Mouse (Mus musculus) CH12.LX (cell line): ENCODE results near the gene Insrr. TPM values are rescaled to one million over a fixed set of nuclear protein-coding genes. Genes with fewer than 3 reads are reported as not detected.

Source experiments
- DNase-seq: peaks from one replicate; pipeline ENCODE4 v3.0.0-alpha.2; 2013; ENCODE audit errors: extremely low read depth
- H3K27ac ChIP-seq: 2 replicates; pipeline ENCODE4 v1.5.1; 2012; ENCODE audit warnings: low read depth, mild to moderate bottlenecking, control low read depth, moderate library complexity; ENCODE audit not compliant: insufficient read depth
- H3K27me3 ChIP-seq: replicated peaks from 2 replicates; pipeline ENCODE3; 2012; ENCODE audit warnings: inconsistent platforms
- H3K36me3 ChIP-seq, 2 experiments: replicated peaks in 1 of 2; 2 replicates each; pipeline versions ENCODE3 to v1.6.1; 2012; ENCODE audit warnings: inconsistent platforms in 1 of 2, low read length in 1 of 2, mild to moderate bottlenecking in 1 of 2, mixed read lengths in 1 of 2, moderate library complexity in 1 of 2; ENCODE audit not compliant: control insufficient read depth in 1 of 2, insufficient read depth in 1 of 2
- H3K4me1 ChIP-seq, 2 experiments: 2 replicates each; pipeline ENCODE4 v1.6.1; 2012; ENCODE audit warnings: inconsistent platforms in 1 of 2, moderate library complexity in 1 of 2; ENCODE audit not compliant: insufficient read depth in 2 of 2, control insufficient read depth in 1 of 2
- H3K4me2 ChIP-seq: 2 replicates; pipeline ENCODE4 v1.6.1; 2012; ENCODE audit warnings: low read depth, mild to moderate bottlenecking, control low read depth; ENCODE audit not compliant: poor library complexity, insufficient read depth, severe bottlenecking
- H3K4me3 ChIP-seq, 3 experiments: fragments of 150-350 bp in 1 of 3; sonication (generic) in 1 of 3; replicated peaks in 1 of 3; 2 replicates each; pipeline versions ENCODE3 to v1.5.1; 2011 to 2012; ENCODE audit warnings: low read depth in 2 of 3, low read length in 2 of 3, mild to moderate bottlenecking in 2 of 3, moderate library complexity in 2 of 3, control low read depth in 1 of 3, improper control_type of control experiment in 1 of 3, inconsistent platforms in 1 of 3, mixed read lengths in 1 of 3; ENCODE audit not compliant: poor library complexity in 1 of 3
- H3K79me2 ChIP-seq: replicated peaks from 2 replicates; pipeline ENCODE4 v1.6.1; 2012; ENCODE audit warnings: mild to moderate bottlenecking, moderate library complexity; ENCODE audit not compliant: control insufficient read depth, poor library complexity, insufficient read depth, severe bottlenecking; ENCODE audit errors: extremely low read depth
- H3K9ac ChIP-seq: 2 replicates; pipeline ENCODE4 v1.6.1; 2012; ENCODE audit warnings: low read depth, mild to moderate bottlenecking, control low read depth, moderate library complexity; ENCODE audit not compliant: insufficient read depth
- H3K9me3 ChIP-seq: replicated peaks from 2 replicates; pipeline ENCODE3; 2012; ENCODE audit warnings: low read length, inconsistent platforms, mixed read lengths
- CTCF ChIP-seq, 2 experiments: IDR thresholded peaks in 1 of 2; conservative IDR thresholded peaks in 1 of 2; 2 replicates each; pipeline ENCODE4 v1.5.1; 2011 to 2012; ENCODE audit warnings: low read depth in 2 of 2, low read length in 2 of 2, improper control_type of control experiment in 1 of 2, inconsistent platforms in 1 of 2, mild to moderate bottlenecking in 1 of 2, moderate library complexity in 1 of 2
- E2F4 ChIP-seq: IDR thresholded peaks from 2 replicates; pipeline ENCODE4 v1.6.1; 2011; ENCODE audit warnings: low read depth, low read length, improper control_type of control experiment; ENCODE audit not compliant: insufficient replicate concordance
- ELF1 ChIP-seq: IDR thresholded peaks from 2 replicates; pipeline ENCODE4 v1.6.1; 2014; ENCODE audit warnings: low read depth, mild to moderate bottlenecking, inconsistent platforms, low read length, improper control_type of control experiment
- ETS1 ChIP-seq: conservative IDR thresholded peaks from 2 replicates; pipeline ENCODE4 v1.6.1; 2012; ENCODE audit warnings: low read depth, mild to moderate bottlenecking, inconsistent platforms, low read length, improper control_type of control experiment, moderate library complexity
- IRF4 ChIP-seq: IDR thresholded peaks from 2 replicates; pipeline ENCODE4 v1.6.1; 2014; ENCODE audit warnings: low read depth, mild to moderate bottlenecking, inconsistent platforms, low read length, improper control_type of control experiment
- JUN ChIP-seq: IDR thresholded peaks from 2 replicates; pipeline ENCODE4 v1.6.1; 2011; ENCODE audit warnings: low read depth, mild to moderate bottlenecking, low read length, improper control_type of control experiment, moderate library complexity; ENCODE audit not compliant: insufficient read depth
- JUND ChIP-seq: conservative IDR thresholded peaks from 2 replicates; pipeline ENCODE4 v1.6.1; 2011; ENCODE audit warnings: low read depth, low read length, improper control_type of control experiment
- KAT2A ChIP-seq: IDR thresholded peaks from 2 replicates; pipeline ENCODE4 v1.6.1; 2012; ENCODE audit warnings: low read length, improper control_type of control experiment, inconsistent platforms; ENCODE audit not compliant: insufficient replicate concordance
- MAX ChIP-seq: IDR thresholded peaks from 2 replicates; pipeline ENCODE4 v1.6.1; 2011; ENCODE audit warnings: low read length, improper control_type of control experiment
- PAX5 ChIP-seq: IDR thresholded peaks from 2 replicates; pipeline ENCODE4 v1.6.1; 2012; ENCODE audit warnings: low read length, inconsistent platforms, mixed read lengths
- RCOR1 ChIP-seq: conservative IDR thresholded peaks from 2 replicates; pipeline ENCODE4 v1.6.1; 2012; ENCODE audit warnings: low read depth, mild to moderate bottlenecking, inconsistent platforms, low read length, improper control_type of control experiment
- SIN3A ChIP-seq: IDR thresholded peaks from 2 replicates; pipeline ENCODE4 v1.6.1; 2012; ENCODE audit warnings: low read length, improper control_type of control experiment, inconsistent platforms
- TBP ChIP-seq: conservative IDR thresholded peaks from 2 replicates; pipeline ENCODE4 v1.6.1; 2011; ENCODE audit warnings: low read depth, low read length, improper control_type of control experiment
- UBTF ChIP-seq: IDR thresholded peaks from 2 replicates; pipeline ENCODE4 v1.6.1; 2012; ENCODE audit warnings: low read depth, mild to moderate bottlenecking, inconsistent platforms, low read length, improper control_type of control experiment, moderate library complexity
- USF2 ChIP-seq: conservative IDR thresholded peaks from 2 replicates; pipeline ENCODE4 v1.6.1; 2011; ENCODE audit warnings: low read depth, low read length, improper control_type of control experiment
- ZKSCAN1 ChIP-seq: IDR thresholded peaks from 2 replicates; pipeline ENCODE4 v1.6.1; 2012; ENCODE audit warnings: low read depth, inconsistent platforms, low read length, improper control_type of control experiment, borderline replicate concordance
- ZMIZ1 ChIP-seq: IDR thresholded peaks from 2 replicates; pipeline ENCODE4 v1.6.1; 2012; ENCODE audit warnings: low read depth, mild to moderate bottlenecking, inconsistent platforms, low read length, improper control_type of control experiment
- ZNF384 ChIP-seq: IDR thresholded peaks from 2 replicates; pipeline ENCODE4 v1.6.1; 2012; ENCODE audit warnings: low read depth, low read length, improper control_type of control experiment, inconsistent platforms
- dilution Hi-C: fragments of 300-500 bp; cut with MboI; formaldehyde crosslinking; loops from 2 replicates; pipeline ENCODE4 v1.14.3; 2020; ENCODE audit warnings: low sequenced_read_pairs; ENCODE audit not compliant: extremely low pct_unique_long_range_greater_than_20kb, extremely low pct_ligation_motif_present
- in situ Hi-C: fragments of 300-500 bp; cut with MboI; formaldehyde crosslinking; loops from 3 replicates; pipeline ENCODE4 v1.14.3; 2019; ENCODE audit warnings: low sequenced_read_pairs, low pct_ligation_motif_present, low pct_unique_long_range_greater_than_20kb, mixed read lengths
- polyA plus RNA-seq: library from polyadenylated mRNA; unstranded; fragments of >175 nt; gene quantifications from 2 replicates; pipeline ENCODE4 v1.2.1, GENCODE M21; 2012; ENCODE audit warnings: low read depth; ENCODE audit not compliant: insufficient read length
- total RNA-seq, 2 experiments: library from RNA; depleted of rRNA; stranded (reverse); fragments of 300-350 nt in 1 of 2; fragments of >200 nt in 1 of 2; gene quantifications; 2 replicates each; pipeline ENCODE4 v1.2.3; 2012 to 2014

The Insrr gene
- total and polyA plus RNA-seq, 3 experiments = 0.06 to 0.08 TPM; not detected in 1

DNA sequence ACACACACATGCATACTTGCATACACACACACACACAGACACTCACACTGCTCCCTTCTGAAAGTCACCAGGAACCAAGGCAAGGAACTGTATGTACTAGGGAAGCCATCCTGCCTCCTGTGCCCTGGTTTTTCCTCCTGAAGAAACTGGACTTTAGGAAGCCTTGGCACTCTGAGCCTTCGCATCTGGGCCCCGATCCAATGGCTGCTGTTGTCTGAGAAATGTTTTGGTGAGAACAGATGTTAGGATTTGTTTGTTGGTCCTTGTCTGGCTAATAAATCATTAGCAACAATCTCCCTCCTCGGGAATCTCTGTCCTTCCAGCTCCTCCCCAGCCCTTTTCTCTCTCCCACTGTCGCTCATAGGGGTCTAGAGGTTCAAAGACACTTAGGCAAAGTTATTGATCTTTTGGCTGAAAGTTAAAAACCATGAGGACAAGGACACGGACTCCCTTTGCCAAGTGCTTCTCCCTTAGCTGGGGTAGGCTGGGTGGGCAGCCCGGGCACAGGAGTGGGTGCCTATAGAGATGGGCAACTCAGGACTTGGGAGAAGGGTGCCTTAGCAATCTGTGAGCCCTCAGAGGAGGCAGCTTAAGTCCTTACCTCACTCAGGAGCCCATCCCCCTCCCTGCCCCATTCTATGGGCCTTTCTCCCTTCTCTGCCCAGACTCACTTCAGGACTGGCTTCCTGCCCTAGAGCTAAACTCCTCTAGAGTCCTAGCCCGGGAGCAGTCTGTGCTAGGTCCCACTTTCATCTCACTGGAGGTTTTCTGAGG is 58.2 kb downstream of the Insrr start:
- dilution Hi-C loops = no loop called here
- Histone ChIP-seq H3K79me2 (no peaks in the 10 kb centered on the region), H3K4me2 (no peak overlapping the region), H3K4me3 (no peak overlapping the region), H3K27ac (no peak overlapping the region), H3K27me3 (no peaks in the 10 kb centered on the region), H3K36me3 (peaks cover 65 to 99% of the 10 kb centered on the region in 2 experiments), H3K9ac (no peak overlapping the region), H3K9me3 (no peaks in the 10 kb centered on the region), H3K4me1 (peaks cover 2 to 28% of the 10 kb centered on the region in 2 experiments; a peak in 3 of 4 replicates)
- DNase-seq = no peak
- in situ Hi-C loops = loop anchor here (5.0 kb wide), 1 partner anchor 38 kb away; no protein-coding TSS in a partner anchor
- TF ChIP-seq UBTF (no peak), ELF1 (no peak)
- TF ChIP-seq, all 38 proteins: peak for 0

DNA sequence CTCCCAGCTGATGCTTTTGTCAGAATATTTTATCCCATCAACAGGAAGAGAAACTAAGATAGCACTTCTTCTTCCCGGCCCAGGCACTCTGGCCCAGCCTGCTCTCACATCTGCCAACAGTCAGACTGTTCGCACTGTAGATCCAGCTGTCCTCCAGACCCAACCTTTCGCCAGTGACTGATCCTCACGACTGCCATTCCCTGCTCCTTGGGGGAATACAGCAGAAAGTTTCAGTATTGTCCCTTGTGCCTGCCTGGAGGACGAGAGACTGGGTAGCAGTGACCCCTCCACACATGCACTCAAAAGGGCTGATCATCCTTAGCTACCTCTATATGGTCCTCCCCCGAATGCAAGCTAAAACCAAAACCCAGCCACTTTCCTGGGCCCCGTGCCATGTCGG is 59.2 kb downstream of the Insrr start:
- in situ Hi-C loops = loop anchor here (5.0 kb wide), 1 partner anchor 39 kb away; no protein-coding TSS in a partner anchor
- H3K9ac ChIP-seq = no peak overlapping the region
- no peak overlapping the region for H3K4me3 ChIP-seq
- no peaks in the 10 kb centered on the region for H3K9me3 ChIP-seq
- H3K27ac ChIP-seq = no peak overlapping the region
- peaks cover 66 to 99% of the 10 kb centered on the region in 2 experiments for H3K36me3 ChIP-seq
- no peaks in the 10 kb centered on the region for H3K79me2 ChIP-seq
- no peaks in the 10 kb centered on the region for H3K27me3 ChIP-seq
- no peak for TF ChIP-seq JUND
- no peak for TF ChIP-seq ETS1
- TF ChIP-seq ZKSCAN1 = no peak
- no peak for TF ChIP-seq USF2
- no peak for TF ChIP-seq IRF4
- no peak for TF ChIP-seq PAX5
- TF ChIP-seq RCOR1 = no peak
- no peak for TF ChIP-seq CTCF (conservative IDR thresholded peaks at IDR 0.05 in 1 of 2, IDR thresholded peaks at IDR 0.05 in 1 of 2; ENCODE audit: low read depth in 2 of 2, low read length in 2 of 2)
- no peak for TF ChIP-seq SIN3A
- no peak for TF ChIP-seq ZMIZ1
- TF ChIP-seq ZNF384 = no peak
- no peak for TF ChIP-seq MAX
- TF ChIP-seq KAT2A = no peak
- TF ChIP-seq ELF1 = no peak
- TF ChIP-seq JUN = no peak
- no peak for TF ChIP-seq TBP
- TF ChIP-seq E2F4 = no peak
- no peak for DNase-seq
- peaks cover 0 to 19% of the 10 kb centered on the region in 2 experiments; a peak in 2 of 4 replicates for H3K4me1 ChIP-seq
- H3K4me2 ChIP-seq = no peak overlapping the region
- dilution Hi-C loops = no loop called here
